Mouse (Mus musculus) testis, adult 2 months (tissue): ENCODE data around the gene Tuba4a.

Source experiments
- CTCF ChIP-seq: fragments of 200-500 bp; IDR thresholded peaks from 2 replicates; pipeline ENCODE4 v1.5.1; 2012; ENCODE audit warnings: low read depth, mild to moderate bottlenecking, inconsistent platforms, low read length, moderate library complexity; ENCODE audit not compliant: control insufficient read depth, insufficient read depth, insufficient replicate concordance
- POLR2A ChIP-seq: fragments of 200-500 bp; IDR thresholded peaks from 2 replicates; pipeline ENCODE4 v1.6.1; 2012; ENCODE audit warnings: low read depth, mild to moderate bottlenecking, inconsistent platforms, low read length, moderate library complexity; ENCODE audit not compliant: control insufficient read depth

DNA sequence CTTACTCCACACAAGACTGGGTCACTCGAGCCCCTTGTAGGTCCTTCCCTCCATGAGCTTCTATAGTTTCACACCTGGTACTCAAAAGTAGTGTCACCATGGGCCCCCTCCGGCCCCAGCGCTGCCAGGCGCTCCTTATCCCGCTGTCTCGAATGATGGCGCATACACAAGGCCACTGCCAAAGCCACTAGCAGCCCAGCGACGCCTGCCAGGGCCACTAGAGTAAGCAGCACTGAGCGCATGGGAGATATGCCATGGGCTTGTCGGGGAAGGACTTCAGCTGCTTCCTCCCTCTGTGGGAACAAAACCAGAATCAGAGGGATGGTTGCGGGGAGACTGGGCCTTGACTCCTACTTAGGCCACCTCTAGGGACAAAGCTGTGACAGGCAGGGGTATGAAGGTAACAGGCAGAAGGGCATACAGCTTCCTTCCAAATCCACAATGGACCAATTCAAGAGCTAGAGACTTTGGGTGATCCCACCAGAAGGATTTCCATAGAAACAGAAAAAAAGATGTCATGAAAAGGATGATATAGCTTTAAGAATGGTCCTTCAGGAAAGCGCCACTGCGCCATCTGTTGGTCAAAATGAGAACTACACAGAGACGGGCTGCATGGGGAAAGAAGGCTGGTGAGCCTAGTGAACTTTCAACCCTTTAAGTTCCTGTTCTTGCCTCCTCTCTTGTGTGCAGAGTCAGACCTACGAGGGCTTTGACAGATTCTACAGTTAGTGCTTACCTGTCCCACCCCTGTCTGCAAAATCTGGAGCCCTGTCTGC, 34.4 kb upstream of the Tuba4a start:
- TF ChIP-seq CTCF (peak; percentile 75; the same call in 1 of the 2 replicates), POLR2A (no peak)
